Mouse (Mus musculus) liver, embryonic 13.5 days (tissue): ENCODE data around the gene Icos. TPM values are rescaled to one million over a fixed set of nuclear protein-coding genes. Genes with fewer than 3 reads are reported as not detected.

ENCODE experiments used
- ATAC-seq: fragments of 200-750 bp; cut with Nextera tagmentation; 2 replicates; pipeline ENCODE4 v1.8.0; 2017; ENCODE audit warnings: low read depth, mild to moderate bottlenecking, moderate number of reproducible peaks, moderate library complexity
- DNase-seq: peaks from one replicate; pipeline ENCODE4 v3.0.0; 2022
- H3K27ac ChIP-seq: fragments of 300-500 bp; sonication (generic); 2 replicates; pipeline ENCODE4 v1.5.1; 2015; ENCODE audit warnings: moderate library complexity, mild to moderate bottlenecking, inconsistent platforms
- H3K27me3 ChIP-seq: fragments of 300-500 bp; sonication (generic); 2 replicates; pipeline ENCODE4 v1.6.1; 2015; ENCODE audit warnings: mild to moderate bottlenecking, inconsistent platforms
- H3K36me3 ChIP-seq: fragments of 300-500 bp; sonication (generic); 2 replicates; pipeline ENCODE4 v1.6.1; 2015; ENCODE audit warnings: mild to moderate bottlenecking, inconsistent platforms
- H3K4me1 ChIP-seq: fragments of 300-500 bp; sonication (generic); replicated peaks from 2 replicates; pipeline ENCODE4 v1.6.1; 2015; ENCODE audit warnings: inconsistent platforms
- H3K4me2 ChIP-seq: fragments of 300-500 bp; sonication (generic); 2 replicates; pipeline ENCODE4 v1.6.1; 2015; ENCODE audit warnings: inconsistent platforms, mild to moderate bottlenecking, moderate library complexity
- H3K4me3 ChIP-seq: fragments of 300-500 bp; sonication (generic); replicated peaks from 2 replicates; pipeline ENCODE4 v1.5.1; 2015; ENCODE audit warnings: mild to moderate bottlenecking, inconsistent platforms
- H3K9ac ChIP-seq: fragments of 300-500 bp; sonication (generic); 2 replicates; pipeline ENCODE4 v1.6.1; 2015; ENCODE audit warnings: mild to moderate bottlenecking, inconsistent platforms
- H3K9me3 ChIP-seq: fragments of 300-500 bp; sonication (generic); replicated peaks from 2 replicates; pipeline ENCODE4 v1.6.1; 2016; ENCODE audit warnings: inconsistent platforms
- WGBS: fragments of 180-500 bp; shearing (Covaris S2); methylation state at CpG from one replicate; pipeline ENCODE4 v1.1.7; 2015; ENCODE audit not compliant: insufficient replicate concordance; 5-methylcytosine and 5-hydroxymethylcytosine counted together
- polyA plus RNA-seq: library from polyadenylated mRNA; unstranded; fragments of >200 nt; fragmentation: Nextera tagmentation; extraction: Ambion mirVana; gene quantifications from 2 replicates; pipeline ENCODE4 v1.2.1, GENCODE M21; 2015

Icos gene
- polyA plus RNA-seq, 1 experiment from 2014 or later: 0.59 TPM

GRCm38 (mm10) chr1:61001786-61002354 lies 24.1 kb downstream of the Icos start:
- no peaks in the 10 kb centered on the region for H3K27me3 ChIP-seq
- no peak overlapping the region for H3K4me2 ChIP-seq
- no peaks in the 10 kb centered on the region for H3K9me3 ChIP-seq
- no peak for ATAC-seq
- no peaks in the 10 kb centered on the region for H3K36me3 ChIP-seq
- H3K4me1 ChIP-seq: no peaks in the 10 kb centered on the region
- DNase-seq: no peak
- WGBS: 74% methylated on average over 7 of the region's 7 CpGs
- H3K27ac ChIP-seq: no peak overlapping the region
- no peak overlapping the region for H3K9ac ChIP-seq
- no peak overlapping the region for H3K4me3 ChIP-seq

GRCm38 (mm10) chr1:61006229-61006628 lies 28.5 kb downstream of the Icos start:
- Histone ChIP-seq H3K4me1 (no peaks in the 10 kb centered on the region), H3K4me3 (no peak overlapping the region), H3K9ac (no peak overlapping the region), H3K27ac (no peak overlapping the region), H3K4me2 (no peak overlapping the region), H3K9me3 (no peaks in the 10 kb centered on the region), H3K27me3 (no peaks in the 10 kb centered on the region), H3K36me3 (no peaks in the 10 kb centered on the region)
- no peak for ATAC-seq
- WGBS: 84% methylated on average over 2 of the region's 2 CpGs
- no peak for DNase-seq

- H3K4me2 ChIP-seq: no peak overlapping the region
- no peak overlapping the region for H3K27ac ChIP-seq
- H3K27me3 ChIP-seq: no peaks in the 10 kb centered on the region
- H3K36me3 ChIP-seq: no peaks in the 10 kb centered on the region
- H3K9me3 ChIP-seq: no peaks in the 10 kb centered on the region
- no peak overlapping the region for H3K9ac ChIP-seq
- H3K4me3 ChIP-seq: no peak overlapping the region
- no peaks in the 10 kb centered on the region for H3K4me1 ChIP-seq
- ATAC-seq (no peak), DNase-seq (no peak)
Measured at GRCm38 (mm10) chr1:61007516-61007915, 29.8 kb downstream of the Icos start.

- no peak overlapping the region for H3K9ac ChIP-seq
- 69% methylated on average over 1 of the region's 1 CpGs for WGBS
- H3K36me3 ChIP-seq: no peaks in the 10 kb centered on the region
- no peak overlapping the region for H3K4me3 ChIP-seq
- no peak overlapping the region for H3K27ac ChIP-seq
- no peak overlapping the region for H3K4me2 ChIP-seq
- ATAC-seq: no peak
- no peaks in the 10 kb centered on the region for H3K27me3 ChIP-seq
- DNase-seq: no peak
- no peaks in the 10 kb centered on the region for H3K4me1 ChIP-seq
- no peaks in the 10 kb centered on the region for H3K9me3 ChIP-seq
Measured at GRCm38 (mm10) chr1:61016578-61017118, 38.9 kb downstream of the Icos start.

GRCm38 (mm10) chr1:61026712-61027111 lies 49.0 kb downstream of the Icos start:
- DNase-seq (no peak), ATAC-seq (no peak)
- H3K27ac ChIP-seq: no peak overlapping the region

GRCm38 (mm10) chr1:61027519-61027918 lies 49.8 kb downstream of the Icos start:
- H3K4me2 ChIP-seq: no peak overlapping the region
- 65% methylated on average over 3 of the region's 3 CpGs for WGBS
- no peak for ATAC-seq

More at GRCm38 (mm10) chr1:61026712-61027111, 49.0 kb downstream of the Icos start:
- Histone ChIP-seq H3K27me3 (no peaks in the 10 kb centered on the region), H3K9me3 (no peaks in the 10 kb centered on the region), H3K36me3 (no peaks in the 10 kb centered on the region), H3K4me1 (no peaks in the 10 kb centered on the region), H3K9ac (no peak overlapping the region), H3K4me3 (no peak overlapping the region), H3K4me2 (no peak overlapping the region)
- WGBS: 57% methylated on average over 5 of the region's 5 CpGs

GRCm38 (mm10) chr1:61029919-61030318 lies 52.2 kb downstream of the Icos start:
- DNase-seq: no peak
- no peak overlapping the region for H3K27ac ChIP-seq
- H3K9me3 ChIP-seq: no peaks in the 10 kb centered on the region
- 28% methylated on average over 1 of the region's 1 CpGs for WGBS
- H3K4me3 ChIP-seq: no peak overlapping the region
- H3K36me3 ChIP-seq: no peaks in the 10 kb centered on the region
- no peak overlapping the region for H3K9ac ChIP-seq
- no peak for ATAC-seq
- H3K27me3 ChIP-seq: no peaks in the 10 kb centered on the region
- no peaks in the 10 kb centered on the region for H3K4me1 ChIP-seq
- H3K4me2 ChIP-seq: no peak overlapping the region

More at GRCm38 (mm10) chr1:61027519-61027918, 49.8 kb downstream of the Icos start:
- Histone ChIP-seq H3K36me3 (no peaks in the 10 kb centered on the region), H3K9me3 (no peaks in the 10 kb centered on the region), H3K4me3 (no peak overlapping the region), H3K9ac (no peak overlapping the region), H3K27ac (no peak overlapping the region), H3K27me3 (no peaks in the 10 kb centered on the region), H3K4me1 (no peaks in the 10 kb centered on the region)
- DNase-seq: no peak

- Histone ChIP-seq H3K4me3 (no peak overlapping the region), H3K4me1 (no peaks in the 10 kb centered on the region), H3K4me2 (no peak overlapping the region), H3K36me3 (no peaks in the 10 kb centered on the region), H3K27ac (no peak overlapping the region), H3K27me3 (no peaks in the 10 kb centered on the region), H3K9me3 (no peaks in the 10 kb centered on the region), H3K9ac (no peak overlapping the region)
- ATAC-seq (no peak), DNase-seq (no peak)
Measured at GRCm38 (mm10) chr1:61030532-61030931, 52.8 kb downstream of the Icos start.

- 52% methylated on average over 1 of the region's 1 CpGs for WGBS
- Histone ChIP-seq H3K4me2 (no peak overlapping the region), H3K4me3 (no peak overlapping the region), H3K4me1 (no peaks in the 10 kb centered on the region), H3K27ac (no peak overlapping the region), H3K27me3 (no peaks in the 10 kb centered on the region), H3K9ac (no peak overlapping the region), H3K36me3 (no peaks in the 10 kb centered on the region), H3K9me3 (no peaks in the 10 kb centered on the region)
- DNase-seq: no peak
- no peak for ATAC-seq
Measured at GRCm38 (mm10) chr1:61035270-61035669, 57.5 kb downstream of the Icos start.

GRCm38 (mm10) chr1:61038223-61038622 lies 60.5 kb downstream of the Icos start:
- Histone ChIP-seq H3K4me2 (no peak overlapping the region), H3K27ac (no peak overlapping the region), H3K9ac (no peak overlapping the region), H3K4me1 (no peaks in the 10 kb centered on the region), H3K27me3 (no peaks in the 10 kb centered on the region), H3K9me3 (no peaks in the 10 kb centered on the region), H3K4me3 (no peak overlapping the region), H3K36me3 (no peaks in the 10 kb centered on the region)
- no peak for ATAC-seq
- DNase-seq: no peak
- WGBS: 54% methylated on average over 4 of the region's 4 CpGs

- no peak for ATAC-seq
- no peak overlapping the region for H3K9ac ChIP-seq
- no peaks in the 10 kb centered on the region for H3K27me3 ChIP-seq
- no peaks in the 10 kb centered on the region for H3K4me1 ChIP-seq
- no peaks in the 10 kb centered on the region for H3K9me3 ChIP-seq
- no peak overlapping the region for H3K27ac ChIP-seq
- WGBS: 33% methylated on average over 4 of the region's 4 CpGs
- no peak overlapping the region for H3K4me2 ChIP-seq
- DNase-seq: no peak
- no peak overlapping the region for H3K4me3 ChIP-seq
- no peaks in the 10 kb centered on the region for H3K36me3 ChIP-seq
Measured at GRCm38 (mm10) chr1:61039310-61039709, 61.6 kb downstream of the Icos start.

GRCm38 (mm10) chr1:61040401-61040800 lies 62.7 kb downstream of the Icos start:
- DNase-seq: no peak

More at GRCm38 (mm10) chr1:61040401-61040800, 62.7 kb downstream of the Icos start:
- Histone ChIP-seq H3K27me3 (no peaks in the 10 kb centered on the region), H3K9ac (no peak overlapping the region), H3K4me3 (no peak overlapping the region), H3K27ac (no peak overlapping the region), H3K9me3 (no peaks in the 10 kb centered on the region), H3K4me1 (no peaks in the 10 kb centered on the region), H3K36me3 (no peaks in the 10 kb centered on the region), H3K4me2 (no peak overlapping the region)
- WGBS: 65% methylated on average over 4 of the region's 4 CpGs
- no peak for ATAC-seq
